Mouse (Mus musculus) ovary, adult 18-20 months (tissue): ENCODE results near the gene Mdm4.

Source experiments
- DNase-seq: peaks from one replicate; pipeline ENCODE4 v3.0.0; 2022; ENCODE audit warnings: low spot score, mixed read lengths

Mdm4 gene

DNA sequence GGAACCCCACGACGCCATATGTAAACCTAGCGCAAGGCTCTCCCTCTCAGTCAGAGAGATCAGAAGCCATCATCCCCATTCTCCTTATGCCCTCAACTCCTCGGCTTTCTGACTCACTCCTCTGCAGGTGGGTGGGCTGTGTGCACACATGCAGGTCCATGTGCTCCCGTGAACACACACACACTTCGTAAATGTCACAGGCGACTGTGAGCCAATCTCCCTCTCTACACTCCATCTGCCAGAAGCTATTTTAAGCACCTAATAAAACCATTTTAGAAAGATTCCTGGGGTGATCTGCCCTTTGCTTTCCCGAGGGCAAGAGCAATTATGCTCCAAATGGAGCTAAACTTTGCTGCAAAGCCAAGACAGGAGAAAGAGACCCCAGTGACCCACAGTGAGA lies 84.5 kb downstream of the Mdm4 start:
- no peak for DNase-seq

DNA sequence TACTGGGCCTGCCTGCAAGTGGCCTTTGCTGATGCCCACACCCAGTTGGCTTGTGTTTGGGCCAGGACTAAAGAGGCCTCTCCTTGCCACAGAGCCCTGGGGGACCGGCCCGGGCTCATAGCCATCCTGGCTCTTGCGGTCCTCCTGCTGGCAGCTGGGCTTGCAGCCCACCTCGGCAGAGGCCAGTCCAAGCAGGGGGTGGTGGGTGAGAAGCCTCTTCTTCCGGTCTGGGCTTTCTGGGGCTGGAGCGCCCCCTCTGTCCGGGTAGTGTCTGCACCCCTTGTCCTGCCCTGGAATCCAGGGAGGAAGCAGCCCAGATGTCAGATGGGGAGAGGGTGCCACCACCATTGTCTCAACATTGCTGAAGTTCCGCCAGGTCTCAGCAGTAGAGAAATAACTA lies 91.4 kb downstream of the Mdm4 start:
- DNase-seq = no peak

DNA sequence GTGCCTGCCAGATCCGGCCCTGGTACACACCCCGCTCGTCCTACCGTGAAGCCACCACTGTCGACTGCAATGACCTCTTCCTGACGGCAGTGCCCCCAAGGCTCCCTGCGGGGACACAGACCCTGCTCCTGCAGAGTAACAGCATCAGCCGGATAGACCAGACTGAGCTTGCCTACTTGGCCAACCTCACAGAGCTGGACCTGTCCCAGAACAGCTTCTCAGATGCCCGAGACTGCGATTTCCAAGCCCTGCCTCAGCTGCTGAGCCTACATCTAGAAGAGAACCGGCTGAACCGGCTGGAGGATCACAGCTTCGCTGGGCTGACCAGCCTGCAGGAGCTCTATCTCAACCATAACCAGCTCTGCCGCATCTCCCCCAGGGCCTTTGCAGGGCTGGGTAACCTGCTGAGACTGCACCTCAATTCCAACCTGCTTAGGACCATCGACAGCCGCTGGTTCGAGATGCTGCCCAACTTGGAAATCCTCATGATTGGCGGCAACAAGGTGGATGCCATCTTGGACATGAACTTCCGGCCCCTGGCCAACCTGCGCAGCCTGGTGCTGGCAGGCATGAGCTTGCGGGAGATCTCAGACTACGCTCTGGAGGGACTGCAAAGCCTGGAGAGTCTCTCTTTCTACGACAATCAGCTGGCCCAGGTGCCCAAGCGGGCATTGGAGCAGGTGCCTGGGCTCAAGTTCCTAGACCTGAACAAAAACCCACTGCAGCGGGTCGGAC lies 92.9 kb downstream of the Mdm4 start:
- DNase-seq = no peak

DNA sequence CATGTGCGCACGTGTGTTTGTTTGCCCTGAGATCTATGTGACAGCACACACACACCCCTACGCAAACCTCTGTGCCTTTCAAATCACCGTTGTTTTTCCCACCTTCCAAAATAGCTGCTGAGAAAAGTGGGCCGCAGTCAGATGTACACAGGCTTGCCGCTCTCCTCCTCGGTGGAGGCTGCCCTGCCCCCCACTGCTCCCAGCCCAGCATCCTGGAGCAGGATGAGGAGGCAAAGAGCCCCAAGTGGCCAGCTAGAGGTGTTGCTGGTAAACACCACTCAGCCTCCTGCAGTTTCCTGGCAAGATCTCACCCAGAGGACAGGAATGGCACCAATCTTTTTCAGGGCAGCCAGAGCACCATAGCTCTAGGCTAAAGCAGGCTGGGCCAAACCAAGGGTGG lies 95.5 kb downstream of the Mdm4 start:
- no peak for DNase-seq

DNA sequence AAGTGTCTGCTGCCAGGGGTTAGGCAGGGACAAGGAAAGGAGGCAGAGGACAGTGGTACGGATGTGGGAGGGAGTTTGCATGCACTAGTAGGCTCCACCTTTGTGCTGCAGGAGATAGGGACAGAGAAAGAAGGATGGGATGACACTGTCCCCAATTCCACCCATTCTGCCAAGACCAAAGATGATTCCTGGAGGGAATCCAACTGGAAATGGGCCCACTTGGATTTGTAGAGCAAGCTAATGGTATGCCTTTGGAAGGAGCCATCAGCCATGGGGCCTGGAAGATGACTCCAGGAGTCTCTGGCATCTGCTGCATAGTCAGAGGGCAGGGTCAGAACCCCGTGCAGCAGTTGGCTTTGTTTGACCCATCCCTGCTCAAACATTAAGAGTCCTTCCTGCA lies 97.9 kb downstream of the Mdm4 start:
- DNase-seq = no peak

DNA sequence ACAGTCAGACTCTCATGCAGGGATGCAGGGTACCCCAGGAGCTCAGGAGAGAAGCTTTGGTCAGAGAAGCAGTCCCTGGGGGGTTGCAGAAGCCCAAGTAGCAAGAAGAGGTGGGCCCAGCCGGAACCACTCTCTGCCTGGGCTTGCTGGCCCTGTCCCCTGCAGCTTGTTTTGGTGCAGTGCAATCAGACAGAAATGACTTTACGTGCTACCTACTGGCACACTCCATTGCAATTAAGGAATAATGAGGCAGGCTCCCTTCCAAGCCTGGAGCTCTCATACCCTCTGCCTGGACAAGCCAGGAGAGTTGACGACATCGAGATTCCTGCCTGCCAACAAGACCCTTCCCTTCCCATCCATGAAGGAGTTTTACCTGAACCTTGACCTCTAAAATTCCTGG lies 100.1 kb downstream of the Mdm4 start:
- no peak for DNase-seq

DNA sequence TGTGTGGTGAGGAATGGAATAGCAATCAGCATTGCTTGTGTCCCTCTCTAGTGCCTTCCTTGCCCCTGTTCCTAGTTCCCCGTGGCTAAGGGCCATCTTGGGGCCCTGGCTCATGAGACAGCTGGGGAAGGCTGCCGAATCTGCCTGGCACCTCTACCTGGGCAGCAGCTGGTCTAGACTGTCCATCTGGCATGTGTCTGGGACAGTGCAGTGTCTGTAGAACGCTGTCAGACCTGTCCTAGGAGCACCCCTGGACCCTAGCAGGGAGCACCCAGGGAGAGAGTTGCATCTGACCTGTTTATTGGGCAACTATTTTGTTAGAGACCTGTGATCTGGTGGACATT lies 101.5 kb downstream of the Mdm4 start:
- no peak for DNase-seq

DNA sequence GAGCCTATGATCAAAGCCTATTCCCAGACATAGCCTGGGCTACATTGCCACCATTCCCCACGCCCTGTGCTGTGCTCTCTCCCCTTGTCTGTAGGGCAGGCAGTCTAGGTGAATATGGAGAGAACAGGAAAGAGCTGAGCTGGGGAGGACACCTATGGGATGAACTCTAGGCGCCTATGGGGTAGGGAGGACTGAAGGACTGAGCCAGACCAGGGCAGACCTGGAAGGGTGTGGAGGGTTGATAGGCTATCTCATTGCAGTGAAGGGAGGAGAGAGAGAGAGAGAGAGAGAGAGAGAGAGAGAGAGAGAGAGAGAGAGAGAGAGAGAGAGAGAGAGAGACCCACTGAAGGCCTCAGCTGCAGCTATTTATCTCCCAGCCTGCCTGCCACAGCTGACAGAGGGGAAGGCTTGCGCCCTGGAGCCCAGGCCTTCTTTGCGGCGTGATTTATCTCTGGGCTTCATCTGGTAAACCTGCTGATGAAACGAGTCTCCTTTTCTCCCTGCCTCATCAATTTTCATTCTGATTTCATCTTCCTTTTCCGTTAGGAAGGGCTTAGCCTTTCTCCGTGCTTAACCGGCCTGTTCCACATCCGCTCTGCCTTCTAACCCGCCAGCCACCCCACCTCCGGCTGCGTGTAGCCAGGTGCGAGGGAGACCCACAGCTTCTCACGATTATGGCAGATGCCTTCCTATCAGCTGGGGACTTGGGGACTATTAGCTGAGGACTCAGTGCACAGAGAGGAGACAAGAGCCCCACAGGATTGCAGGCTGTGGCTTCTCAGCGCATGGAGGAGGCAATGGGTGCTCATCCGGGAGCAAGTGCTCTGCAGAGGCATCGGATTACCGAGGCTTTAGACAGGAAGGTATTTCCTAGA lies 102.1 kb downstream of the Mdm4 start:
- DNase-seq = no peak

DNA sequence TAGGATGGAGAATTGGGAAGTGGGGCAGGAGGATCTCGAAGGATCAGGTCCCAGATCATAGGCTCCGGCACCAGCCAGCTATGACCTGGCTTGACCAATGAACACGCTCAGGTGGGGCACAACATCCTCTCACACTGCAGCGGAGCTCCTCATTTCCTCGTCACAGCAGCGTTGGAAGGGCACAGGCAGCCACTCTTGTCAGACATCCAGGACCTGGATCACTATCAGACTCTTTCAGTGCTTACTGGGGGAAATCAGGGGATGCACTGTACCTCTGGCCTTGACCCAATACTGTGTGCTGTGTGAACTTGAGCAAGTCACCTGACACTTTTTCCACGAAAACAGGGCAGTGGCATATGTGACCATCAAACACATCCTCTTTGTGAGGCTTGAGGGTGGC lies 105.1 kb downstream of the Mdm4 start:
- DNase-seq = no peak

DNA sequence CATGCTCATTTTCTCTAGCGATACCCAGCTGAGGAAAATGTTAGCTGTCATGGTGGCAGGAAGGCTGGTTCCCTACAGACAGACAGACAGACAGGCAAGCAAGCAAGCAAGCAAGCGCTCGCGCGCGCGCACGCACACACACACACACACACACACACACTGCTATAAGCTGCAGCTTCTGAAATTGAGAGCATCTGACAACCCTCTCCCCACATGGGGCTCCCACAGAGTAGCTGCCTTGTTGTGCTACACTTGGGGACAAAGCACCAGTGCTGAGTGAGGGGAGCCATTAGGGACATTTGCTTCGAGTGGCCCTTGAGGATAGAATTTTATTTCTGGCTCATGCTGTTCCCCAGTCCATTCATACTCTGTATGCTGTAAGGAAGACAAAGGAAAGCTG lies 108.1 kb downstream of the Mdm4 start:
- no peak for DNase-seq

DNA sequence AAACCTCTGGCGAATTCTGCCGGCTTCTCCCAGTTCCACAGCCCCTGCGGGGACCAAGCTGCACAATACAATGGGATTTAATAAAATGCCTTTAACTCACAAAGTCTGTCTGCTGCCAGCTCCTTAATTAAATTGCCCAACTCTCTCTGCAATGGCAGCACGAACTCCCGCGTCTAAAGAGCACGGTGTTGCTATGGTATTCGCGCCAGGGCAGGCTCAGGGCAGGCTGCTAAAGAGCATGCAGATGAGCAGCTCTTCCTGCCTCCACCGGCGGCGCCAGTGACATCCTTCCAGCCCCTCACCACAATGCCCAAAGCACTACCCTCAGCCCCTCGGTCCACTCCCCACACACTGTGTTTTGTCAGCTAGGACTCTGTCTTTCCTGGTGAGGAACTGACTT lies 109.3 kb downstream of the Mdm4 start:
- no peak for DNase-seq

DNA sequence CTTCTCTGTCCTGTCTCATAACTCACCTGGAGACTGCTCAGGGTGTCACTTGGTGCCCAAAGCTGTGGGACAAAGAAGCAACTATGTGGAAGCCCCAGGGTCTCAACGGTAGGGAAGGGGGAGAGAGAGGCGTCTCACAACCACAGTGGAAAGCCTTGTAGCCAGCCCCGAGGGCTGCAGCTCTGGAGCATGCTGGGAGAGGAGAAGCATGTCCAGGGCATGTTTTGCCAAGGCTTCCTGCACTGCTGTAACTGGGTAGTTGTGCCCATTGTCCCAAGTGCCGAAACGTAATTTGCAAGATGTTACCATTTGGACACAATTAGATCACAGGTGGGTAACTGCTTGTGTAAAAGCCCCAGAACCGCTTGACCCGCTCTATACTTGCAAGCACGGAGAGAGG lies 111.1 kb downstream of the Mdm4 start:
- DNase-seq = no peak

DNA sequence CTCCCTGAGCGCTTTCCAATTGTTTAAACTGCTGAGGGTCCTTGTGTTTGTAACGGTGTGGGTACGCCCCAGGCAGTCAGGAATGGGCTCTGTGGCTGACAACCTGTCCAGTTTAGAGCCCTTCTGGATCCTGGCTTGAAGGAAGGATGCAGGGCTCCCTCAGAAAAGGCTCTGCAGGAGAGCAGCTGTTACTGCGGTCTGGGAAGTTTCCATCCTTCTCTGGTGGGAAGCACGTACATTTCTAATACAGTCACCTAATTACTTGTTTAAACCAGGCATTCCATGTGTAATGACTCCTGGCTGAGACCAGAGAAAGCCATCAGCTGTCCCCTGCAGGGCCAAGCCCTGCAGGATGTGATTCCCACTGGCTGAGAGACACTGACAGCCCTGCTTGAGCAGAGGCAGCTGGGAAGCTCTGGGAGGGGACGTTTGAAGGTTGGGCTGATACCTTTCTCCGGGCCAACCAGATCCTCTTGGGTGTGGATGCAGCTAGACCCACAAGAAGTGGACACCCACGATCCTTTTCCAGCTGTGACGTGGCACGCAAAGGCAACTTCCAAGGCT lies 112.2 kb downstream of the Mdm4 start:
- DNase-seq = no peak

DNA sequence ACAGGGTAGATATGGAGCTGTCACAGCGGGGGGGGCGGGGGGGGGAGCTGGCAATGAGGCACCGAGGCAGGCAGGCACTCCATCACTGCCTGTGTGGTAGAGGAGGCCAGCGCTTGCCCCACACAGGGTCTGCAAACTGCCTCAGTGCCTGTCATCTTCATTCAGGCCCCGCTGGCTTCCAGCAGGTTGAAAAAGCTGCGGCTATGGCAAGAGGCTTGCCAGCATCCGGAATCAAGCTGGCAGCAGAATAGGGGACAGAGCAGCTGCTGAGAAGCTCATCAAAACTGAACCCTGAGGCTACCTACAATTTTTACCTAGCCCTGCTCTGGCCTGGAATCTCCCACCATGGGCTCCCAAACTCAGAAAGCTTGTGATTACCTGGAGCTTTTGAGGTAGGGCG lies 112.8 kb downstream of the Mdm4 start:
- DNase-seq = no peak

DNA sequence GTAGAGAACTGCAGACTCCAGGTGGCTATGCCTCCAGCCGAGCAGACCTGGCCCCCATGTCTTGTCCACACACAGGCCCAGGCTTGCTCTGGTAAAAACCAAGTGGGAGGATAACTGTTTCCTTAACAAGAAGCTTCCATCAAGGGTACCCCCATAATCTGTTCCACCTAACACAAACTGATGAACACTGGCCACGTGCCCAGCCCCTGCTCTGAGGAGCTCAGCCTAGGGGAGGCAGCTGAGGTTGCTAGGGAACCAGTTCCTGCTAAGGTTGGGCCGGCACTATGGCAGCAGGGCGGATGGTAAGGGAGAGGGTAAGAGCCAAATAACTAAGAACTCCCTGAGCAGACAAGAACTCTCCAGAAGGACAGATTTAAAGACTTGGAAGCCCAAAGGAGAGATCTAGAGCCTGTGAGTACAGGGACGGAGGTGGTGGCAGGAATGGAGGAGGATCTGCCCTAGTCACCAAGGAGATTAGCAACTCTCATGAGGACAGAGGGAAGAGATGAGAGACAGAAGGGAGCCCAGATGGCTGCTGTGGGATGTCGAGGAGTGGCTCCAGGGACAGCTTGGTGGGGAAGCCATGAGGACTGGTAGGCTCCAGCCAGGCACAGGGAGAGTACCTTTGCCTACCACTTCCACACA lies 114.4 kb downstream of the Mdm4 start:
- no peak for DNase-seq

DNA sequence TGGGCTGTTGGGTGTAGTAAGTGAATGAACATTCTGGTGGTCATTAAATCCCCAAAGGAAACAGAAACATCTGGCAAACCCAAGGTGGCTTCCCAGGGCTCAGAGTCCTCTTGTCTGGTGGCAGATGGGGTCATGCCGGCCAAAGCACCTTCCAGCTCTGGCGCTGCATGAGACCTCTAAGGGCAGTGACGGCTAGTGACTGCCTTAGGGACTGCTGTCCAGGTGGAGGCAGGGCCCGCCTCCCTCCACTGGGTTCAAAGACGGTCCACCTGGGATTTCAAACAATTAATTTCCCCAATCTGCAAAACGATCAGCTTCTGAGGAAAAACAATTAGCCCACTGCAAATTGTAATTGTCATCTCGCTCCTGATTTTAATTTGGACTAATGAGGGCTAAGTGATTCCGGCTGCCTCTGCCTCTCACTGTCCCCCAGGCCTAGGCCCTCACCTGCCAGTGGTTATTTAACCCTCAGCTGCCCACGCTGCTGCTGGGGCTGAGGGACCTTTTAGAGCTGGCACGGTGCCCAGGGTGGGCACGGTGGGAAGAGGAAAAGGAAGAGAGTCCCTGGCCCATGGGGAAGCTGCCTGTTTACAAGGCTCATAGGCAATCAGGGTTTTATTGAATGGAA lies 119.8 kb downstream of the Mdm4 start:
- no peak for DNase-seq

DNA sequence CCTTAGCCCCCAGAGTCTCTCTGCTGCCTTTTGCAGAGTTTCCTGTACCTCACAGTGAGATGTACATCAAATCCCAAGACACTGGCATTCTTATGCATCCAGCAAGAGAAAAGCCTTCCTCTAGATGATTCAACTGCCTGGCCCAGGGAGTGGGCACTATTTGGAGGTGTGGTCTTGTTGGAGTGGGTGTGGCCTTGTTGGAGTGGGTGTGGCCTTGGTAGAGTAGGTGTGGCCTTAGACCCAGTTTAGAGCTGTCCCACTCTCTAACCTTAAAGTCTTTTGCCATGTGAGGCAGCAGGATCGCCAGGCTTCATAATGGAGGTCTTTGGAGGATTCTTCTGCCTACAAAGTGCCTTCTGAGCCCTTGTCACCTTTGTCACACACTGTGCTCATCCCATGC lies 120.4 kb downstream of the Mdm4 start:
- no peak for DNase-seq
